Mouse (Mus musculus) neural tube, embryonic 12.5 days (tissue): ENCODE measurements at regions not wholly inside any gene's neighbourhood (a gene's known extent, or its start where the extent isn't known, plus 50 kb on each side); places are given as distances from the start of the nearest gene placed in this dataset.
"Not testable (repeated sequence)": the region's sequence is repeated elsewhere in the genome, so short reads cannot be mapped to it uniquely, and the experiment has no call there.

ENCODE experiments used
- ATAC-seq: fragments of 200-750 bp; cut with Nextera tagmentation; 2 replicates; pipeline ENCODE4 v1.8.0; 2017; ENCODE audit warnings: low read depth, mild to moderate bottlenecking, moderate TSS enrichment, moderate library complexity; ENCODE audit not compliant: low FRiP score
- H3K27ac ChIP-seq: fragments of 300-500 bp; sonication (generic); 2 replicates; pipeline ENCODE4 v1.5.1; 2016
- H3K27me3 ChIP-seq: fragments of 300-500 bp; sonication (generic); replicated peaks from 2 replicates; pipeline ENCODE4 v1.6.1; 2016; ENCODE audit warnings: mild to moderate bottlenecking
- H3K36me3 ChIP-seq: fragments of 300-500 bp; sonication (generic); 2 replicates; pipeline ENCODE4 v1.6.1; 2016; ENCODE audit warnings: mild to moderate bottlenecking
- H3K4me1 ChIP-seq: fragments of 300-500 bp; sonication (generic); 2 replicates; pipeline ENCODE4 v1.6.1; 2016
- H3K4me2 ChIP-seq: fragments of 300-500 bp; sonication (generic); replicated peaks from 2 replicates; pipeline ENCODE4 v1.6.1; 2016; ENCODE audit warnings: mild to moderate bottlenecking
- H3K4me3 ChIP-seq: fragments of 300-500 bp; sonication (generic); 2 replicates; pipeline ENCODE4 v1.5.1; 2016
- H3K9ac ChIP-seq: fragments of 300-500 bp; sonication (generic); 2 replicates; pipeline ENCODE4 v1.6.1; 2016; ENCODE audit warnings: mild to moderate bottlenecking
- H3K9me3 ChIP-seq: fragments of 300-500 bp; sonication (generic); 2 replicates; pipeline ENCODE4 v1.6.1; 2016; ENCODE audit warnings: mild to moderate bottlenecking
- WGBS: fragments of 180-500 bp; shearing (Covaris S2); methylation state at CpG from one replicate; pipeline ENCODE4 v1.1.7; 2016; 5-methylcytosine and 5-hydroxymethylcytosine counted together

- no peak overlapping the region for H3K9ac ChIP-seq
- 82% methylated on average over 5 of the region's 5 CpGs for WGBS
- no peak overlapping the region for H3K27ac ChIP-seq
- no peak overlapping the region for H3K4me3 ChIP-seq
- H3K36me3 ChIP-seq, result no peaks in the 10 kb centered on the region
- H3K4me1 ChIP-seq, result no peaks in the 10 kb centered on the region
- no peak for ATAC-seq
- H3K4me2 ChIP-seq, result no peak overlapping the region
- no peaks in the 10 kb centered on the region for H3K27me3 ChIP-seq
- no peaks in the 10 kb centered on the region for H3K9me3 ChIP-seq
Measured at GRCm38 (mm10) chr10:10188113-10188512, 284.0 kb downstream of the Adgb start.

GRCm38 (mm10) chr10:10186721-10187120 is 285.4 kb downstream of the Adgb start:
- Histone ChIP-seq H3K9me3 (no peaks in the 10 kb centered on the region), H3K4me2 (no peak overlapping the region), H3K27ac (no peak overlapping the region), H3K9ac (no peak overlapping the region), H3K27me3 (no peaks in the 10 kb centered on the region), H3K36me3 (no peaks in the 10 kb centered on the region), H3K4me1 (no peaks in the 10 kb centered on the region), H3K4me3 (no peak overlapping the region)
- no peak for ATAC-seq
- WGBS, result 85% methylated on average over 5 of the region's 5 CpGs

- no peak for ATAC-seq
- no peaks in the 10 kb centered on the region for H3K4me1 ChIP-seq
- no peaks in the 10 kb centered on the region for H3K9me3 ChIP-seq
- no peak overlapping the region for H3K27ac ChIP-seq
- H3K4me3 ChIP-seq, result no peak overlapping the region
- no peaks in the 10 kb centered on the region for H3K27me3 ChIP-seq
- 89% methylated on average over 8 of the region's 8 CpGs for WGBS
- H3K4me2 ChIP-seq, result no peak overlapping the region
- H3K36me3 ChIP-seq, result no peaks in the 10 kb centered on the region
- no peak overlapping the region for H3K9ac ChIP-seq
Measured at GRCm38 (mm10) chr10:10185298-10185883, 284.5 kb upstream of the Stxbp5 start.

- ATAC-seq, result no peak
- Histone ChIP-seq H3K9me3 (no peaks in the 10 kb centered on the region), H3K4me2 (no peak overlapping the region), H3K36me3 (no peaks in the 10 kb centered on the region), H3K9ac (no peak overlapping the region), H3K27me3 (no peaks in the 10 kb centered on the region), H3K4me3 (no peak overlapping the region), H3K4me1 (no peaks in the 10 kb centered on the region), H3K27ac (no peak overlapping the region)
- 76% methylated on average over 5 of the region's 5 CpGs for WGBS
Measured at GRCm38 (mm10) chr10:10184386-10184785, 283.5 kb upstream of the Stxbp5 start.

GRCm38 (mm10) chr10:10177037-10177436 is 276.2 kb upstream of the Stxbp5 start:
- not testable (repeated sequence) for H3K36me3 ChIP-seq, H3K4me2 ChIP-seq, H3K9ac ChIP-seq, H3K27me3 ChIP-seq, H3K4me3 ChIP-seq, ATAC-seq, H3K27ac ChIP-seq, H3K4me1 ChIP-seq, H3K9me3 ChIP-seq
- 87% methylated on average over 3 of the region's 3 CpGs for WGBS
